In genomic region chr8:92355701-92356612, GRCm38 (mm10) we compare ENCODE assay signal across 9 mouse cellular contexts. TPM values are rescaled to one million over a fixed set of nuclear protein-coding genes. Genes with fewer than 3 reads are reported as not detected.
A peak's percentile ranks its signal among the peaks of the same experiment; 100 is the strongest.
DNase-seq lines count a peak whose midpoint lies in the region; ATAC-seq and TF ChIP-seq lines count a peak whose summit lies in the region.
"Had no signal": no experiment of that assay in that cellular context is flagged by ENCODE, and none has a peak within 500 bp of the region (broad histone marks: within the 10 kb centered on the region; RNA-seq: fewer than 3 reads in every experiment).

No protein-coding gene starts in this region.

- peak overlapping the region; percentile 69 for H3K4me2 ChIP-seq in embryonic facial prominence, embryonic 14.5 days (ENCODE audit: low read depth, low read length)
- peak overlapping the region; percentile 84 for H3K4me2 ChIP-seq in limb, embryonic 11.5 days (ENCODE audit: low read depth, severe bottlenecking)
- peak overlapping the region; percentile 81 for H3K4me2 ChIP-seq in midbrain, embryonic 13.5 days (replicated peaks)

- no peaks in the 10 kb centered on the region for H3K79me2 ChIP-seq in heart, adult 2 months (replicated peaks; ENCODE audit: control insufficient read depth, insufficient read depth, low read length)

- under 1% methylated on average over 93 of the region's 93 CpGs for WGBS in bone marrow, adult 2 months
- WGBS in embryonic facial prominence, embryonic 14.5 days = under 1% methylated on average over 47 of the region's 93 CpGs
- WGBS in heart, adult 2 months = under 1% methylated on average over 92 of the region's 93 CpGs
- under 1% methylated on average over 93 of the region's 93 CpGs for WGBS in kidney, adult 2 months
- WGBS in limb, embryonic 11.5 days = under 1% methylated on average over 93 of the region's 93 CpGs
- WGBS in midbrain, embryonic 13.5 days = under 1% methylated on average over 91 of the region's 93 CpGs
- WGBS in small intestine, adult 2 months = under 1% methylated on average over 93 of the region's 93 CpGs

- peaks cover 21% of the 10 kb centered on the region for H3K27me3 ChIP-seq in embryonic facial prominence, embryonic 14.5 days (replicated peaks; ENCODE audit: control insufficient read depth, insufficient read depth, low read length)
- peaks cover 24% of the 10 kb centered on the region for H3K27me3 ChIP-seq in heart, adult 2 months (ENCODE audit: control insufficient read depth, insufficient read depth, low read length)
- H3K27me3 ChIP-seq in kidney, adult 2 months (replicated peaks; ENCODE audit: control insufficient read depth, insufficient read depth, low read length) = peaks cover 10% of the 10 kb centered on the region
- H3K27me3 ChIP-seq in limb, embryonic 11.5 days (ENCODE audit: control insufficient read depth, insufficient read depth, low read length) = peaks cover 46% of the 10 kb centered on the region
- 0 out of 2 replicates have a peak, but pooled peaks cover 8% of the 10 kb centered on the region for H3K27me3 ChIP-seq in midbrain, embryonic 13.5 days
- peaks cover 57% of the 10 kb centered on the region for H3K27me3 ChIP-seq in small intestine, adult 2 months (ENCODE audit: control insufficient read depth, insufficient read depth, low read length)
- H3K27me3 ChIP-seq: CH12.LX had no signal

- TF ChIP-seq POLR2A in bone marrow, adult 2 months (IDR thresholded peaks at IDR 0.05; ENCODE audit: borderline replicate concordance, control insufficient read depth, low read depth, low read length) = 0 out of 2 replicates have a peak, but pooled peaks have one; percentile 5
- TF ChIP-seq POLR2A in heart, adult 2 months (IDR thresholded peaks at IDR 0.05; ENCODE audit: insufficient read depth, low read depth, low read length) = no peak; the same call in 1 of the 2 replicates
- TF ChIP-seq POLR2A in kidney, adult 2 months (IDR thresholded peaks at IDR 0.05; ENCODE audit: low read depth, low read length) = no peak
- no peak for TF ChIP-seq POLR2A in small intestine, adult 2 months (IDR thresholded peaks at IDR 0.05; ENCODE audit: low read depth, low read length)

- peak; percentile 99 for DNase-seq in 3T3-L1 (ENCODE audit: low read depth, low spot score)
- DNase-seq in embryonic facial prominence, embryonic 14.5 days (ENCODE audit: low spot score) = peak; percentile 100
- DNase-seq in heart, adult 2 months = peak; percentile 95 to 97
- DNase-seq in kidney, adult 2 months = peak; percentile 98
- peak; percentile 100 for DNase-seq in limb, embryonic 11.5 days (ENCODE audit: low spot score)

- no peaks in the 10 kb centered on the region for H3K9me3 ChIP-seq in embryonic facial prominence, embryonic 14.5 days (ENCODE audit: control insufficient read depth, low read length)
- no peaks in the 10 kb centered on the region for H3K9me3 ChIP-seq in limb, embryonic 11.5 days (ENCODE audit: control insufficient read depth, low read length)
- H3K9me3 ChIP-seq in midbrain, embryonic 13.5 days = no peaks in the 10 kb centered on the region

- H3K9ac ChIP-seq in embryonic facial prominence, embryonic 14.5 days (ENCODE audit: low read depth, low read length) = peak overlapping the region; percentile 94
- H3K9ac ChIP-seq in heart, adult 2 months (ENCODE audit: low read depth, low read length) = peak overlapping the region; percentile 69
- H3K9ac ChIP-seq in limb, embryonic 11.5 days (ENCODE audit: low read length) = peak overlapping the region; percentile 34; the same call in 1 of the 2 replicates
- peak overlapping the region; percentile 99 for H3K9ac ChIP-seq in midbrain, embryonic 13.5 days (replicated peaks)

- 0 out of 2 replicates have a peak, but pooled peaks have one; percentile 41 for TF ChIP-seq EP300 in heart, adult 2 months (IDR thresholded peaks at IDR 0.05; ENCODE audit: insufficient read depth, low read depth, low read length)

- H3K4me3 ChIP-seq in bone marrow, adult 2 months (replicated peaks; ENCODE audit: control insufficient read depth, low read depth, low read length) = peak overlapping the region; percentile 78
- H3K4me3 ChIP-seq in embryonic facial prominence, embryonic 14.5 days (ENCODE audit: low read depth, low read length) = peak overlapping the region; percentile 73
- peak overlapping the region; percentile 96 for H3K4me3 ChIP-seq in heart, adult 2 months
- peak overlapping the region; percentile 72 for H3K4me3 ChIP-seq in kidney, adult 2 months (ENCODE audit: insufficient read depth, low read depth, low read length)
- peak overlapping the region; percentile 53 for H3K4me3 ChIP-seq in limb, embryonic 11.5 days (ENCODE audit: low read depth, low read length)
- peak overlapping the region; percentile 83 for H3K4me3 ChIP-seq in midbrain, embryonic 13.5 days (replicated peaks)
- H3K4me3 ChIP-seq in small intestine, adult 2 months (ENCODE audit: low read depth, low read length) = peak overlapping the region; percentile 84

- H3K4me1 ChIP-seq in bone marrow, adult 2 months (ENCODE audit: control insufficient read depth, insufficient read depth, low read length) = no peaks in the 10 kb centered on the region
- peaks cover 12% of the 10 kb centered on the region for H3K4me1 ChIP-seq in embryonic facial prominence, embryonic 14.5 days (ENCODE audit: control insufficient read depth, insufficient read depth, low read length)
- no peaks in the 10 kb centered on the region for H3K4me1 ChIP-seq in heart, adult 2 months (ENCODE audit: control insufficient read depth, insufficient read depth, low read length)
- H3K4me1 ChIP-seq in kidney, adult 2 months (ENCODE audit: control insufficient read depth, insufficient read depth, low read length) = no peaks in the 10 kb centered on the region
- peaks cover 15% of the 10 kb centered on the region for H3K4me1 ChIP-seq in limb, embryonic 11.5 days (ENCODE audit: control insufficient read depth, insufficient read depth, low read length)
- peaks cover 69% of the 10 kb centered on the region for H3K4me1 ChIP-seq in midbrain, embryonic 13.5 days (replicated peaks)
- H3K4me1 ChIP-seq in small intestine, adult 2 months (ENCODE audit: control insufficient read depth, insufficient read depth, insufficient read length, low read length) = peaks cover 22% of the 10 kb centered on the region

- peak; percentile 96 for ATAC-seq in embryonic facial prominence, embryonic 14.5 days (ENCODE audit: low read depth)
- peak; percentile 96 for ATAC-seq in limb, embryonic 11.5 days (ENCODE audit: insufficient number of reproducible peaks, low FRiP score, low TSS enrichment, low read depth)
- ATAC-seq in midbrain, embryonic 13.5 days = peak; percentile 94

- intact Hi-C loops in heart, adult 2 months (cut with DNase I) = loop anchor here (2.0 to 5.0 kb wide), 5 partner anchors 557 to 1044 kb away; partner anchors contain the start of genes Fto and Rpgrip1l

- peak overlapping the region; percentile 16; the same call in 1 of the 2 replicates for H3K27ac ChIP-seq in bone marrow, adult 2 months (ENCODE audit: control insufficient read depth, insufficient read depth, low read depth, low read length, poor library complexity)
- H3K27ac ChIP-seq in embryonic facial prominence, embryonic 14.5 days (replicated peaks; ENCODE audit: low read depth, low read length) = peak overlapping the region; percentile 90
- peak overlapping the region; percentile 85 for H3K27ac ChIP-seq in heart, adult 2 months
- peak overlapping the region; percentile 47; the same call in 1 of the 2 replicates for H3K27ac ChIP-seq in kidney, adult 2 months (ENCODE audit: insufficient read depth, low read depth, low read length)
- 0 out of 2 replicates have a peak overlapping the region, but pooled peaks have one; percentile 33 for H3K27ac ChIP-seq in limb, embryonic 11.5 days (replicated peaks; ENCODE audit: low read depth, low read length)
- peak overlapping the region; percentile 99 for H3K27ac ChIP-seq in midbrain, embryonic 13.5 days
- H3K27ac ChIP-seq in small intestine, adult 2 months (ENCODE audit: insufficient read depth, low read depth, low read length) = no peak overlapping the region

- peaks cover 9% of the 10 kb centered on the region; the same call in 1 of the 2 replicates for H3K36me3 ChIP-seq in embryonic facial prominence, embryonic 14.5 days (ENCODE audit: control insufficient read depth, insufficient read depth, low read length)
- no peaks in the 10 kb centered on the region for H3K36me3 ChIP-seq in heart, adult 2 months (ENCODE audit: control insufficient read depth, insufficient read depth, low read length)
- no peaks in the 10 kb centered on the region for H3K36me3 ChIP-seq in kidney, adult 2 months (ENCODE audit: control insufficient read depth, insufficient read depth, low read length)
- no peaks in the 10 kb centered on the region for H3K36me3 ChIP-seq in limb, embryonic 11.5 days (ENCODE audit: control insufficient read depth, insufficient read depth, low read length)
- peaks cover 9% of the 10 kb centered on the region for H3K36me3 ChIP-seq in midbrain, embryonic 13.5 days
- H3K36me3 ChIP-seq in small intestine, adult 2 months (ENCODE audit: control insufficient read depth, insufficient read depth, low read length) = no peaks in the 10 kb centered on the region

- no peak for TF ChIP-seq CTCF in bone marrow, adult 2 months (IDR thresholded peaks at IDR 0.05; ENCODE audit: control insufficient read depth, insufficient read depth, low read length)
- TF ChIP-seq CTCF in heart, adult 2 months (IDR thresholded peaks at IDR 0.05) = peak; percentile 55
- TF ChIP-seq CTCF in kidney, adult 2 months (conservative IDR thresholded peaks at IDR 0.05; ENCODE audit: insufficient read depth, insufficient read length, low read depth, low read length) = 0 out of 2 replicates have a peak, but pooled peaks have one; percentile 22
- peak; percentile 25; the same call in 1 of the 2 replicates for TF ChIP-seq CTCF in small intestine, adult 2 months (IDR thresholded peaks at IDR 0.05; ENCODE audit: extremely low read depth, insufficient read length, insufficient replicate concordance, low read depth, low read length)

RNA-seq across cellular contexts. Expression of gene Irx5, which starts 1.5 kb away (rescaled TPM):
- not detected in 2 replicates for polyA plus RNA-seq in bone marrow, adult 2 months (2011; ENCODE audit: insufficient read depth, insufficient read length, low replicate concordance, missing spikeins)
- polyA plus RNA-seq in embryonic facial prominence, embryonic 14.5 days (2014; fragmentation: Nextera tagmentation; extraction: Ambion mirVana) = 11.4 and 14.2 TPM in 2 replicates
- 10 to 100 TPM in 1 of 2 experiments, 1 to 10 TPM in 1; 6.2 to 11.5 TPM for total RNA-seq in heart, adult 2 months (2021)
- 3.7 and 5.7 TPM in 2 replicates for polyA plus RNA-seq in heart, adult 2 months (2012; rRNA removed)
- 3.1 and 5.0 TPM in 2 replicates for polyA plus RNA-seq in kidney, adult 2 months (2012; rRNA removed)
- 11.2 and 15.4 TPM in 2 replicates for polyA plus RNA-seq in limb, embryonic 11.5 days (2014; fragmentation: Nextera tagmentation; extraction: Ambion mirVana)
- polyA plus RNA-seq in midbrain, embryonic 13.5 days (2015; fragmentation: Nextera tagmentation; extraction: Ambion mirVana) = 24.6 and 30.6 TPM in 2 replicates
- 0.20 and 0.23 TPM in 2 replicates for polyA plus RNA-seq in small intestine, adult 2 months (2012; rRNA removed)
- total RNA-seq: CH12.LX had no signal

Comparison
In these comparisons a context has a peak if more than half of its experiments do, and no peak if none do; other contexts are left out.
1. H3K9ac ChIP-seq: peak in every context shown above with its lines; median percentile 99 in midbrain, embryonic 13.5 days; 94 in embryonic facial prominence, embryonic 14.5 days; 69 in heart, adult 2 months; 34 in limb, embryonic 11.5 days.